In the genomic region with DNA sequence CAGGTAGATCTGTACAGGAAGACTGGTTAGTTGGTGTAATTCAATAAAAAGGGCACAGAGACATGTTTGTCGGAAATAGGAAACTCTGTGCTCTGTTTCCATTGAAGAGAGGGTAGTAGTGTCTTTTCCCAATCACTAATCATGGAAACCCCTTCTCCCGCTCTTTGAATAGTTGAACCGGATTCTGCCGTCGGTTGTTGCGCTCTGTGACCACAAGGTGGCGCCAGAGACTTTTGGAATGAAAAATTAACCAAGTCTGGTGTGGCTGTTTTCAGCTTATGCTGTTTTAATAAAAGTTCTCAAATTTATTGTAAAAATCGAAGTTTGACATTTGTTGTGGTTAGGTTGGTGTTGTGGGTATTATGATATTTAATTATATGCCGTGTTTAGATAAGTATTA, we compare ENCODE assay signal across 8 mouse cellular contexts. TPM values are rescaled to one million over a fixed set of nuclear protein-coding genes. Genes with fewer than 3 reads are reported as not detected.
DNase-seq lines count a peak whose midpoint lies in the region; ATAC-seq and TF ChIP-seq lines count a peak whose summit lies in the region.
"Had no signal": no experiment of that assay in that cellular context is flagged by ENCODE, and none has a peak within 500 bp of the region (broad histone marks: within the 10 kb centered on the region; RNA-seq: fewer than 3 reads in every experiment).

No protein-coding gene starts in this region.

- ATAC-seq in forebrain, postnatal 0 days, result peak; percentile 36; the same call in 1 of the 2 replicates

- peak; percentile 23 for DNase-seq in CD4-positive helper T cell, adult 2 months (ENCODE audit: low read depth, low spot score)
- DNase-seq in c-Kit-positive CD71-positive TER-119-positive erythroid progenitor cells, embryonic 14.5 days (ENCODE audit: low spot score), result peak; percentile 34
- DNase-seq in forebrain, postnatal 0 days, result peak; percentile 91
- DNase-seq in layer of hippocampus, adult 2 months (ENCODE audit: low spot score in 2 of 2), result peak; percentile 22 to 72
- DNase-seq in lung, postnatal 14 days, result peak; percentile 67
- peak; percentile 66 for DNase-seq in right cerebral cortex, postnatal 14 days

- no peak overlapping the region for H3K9ac ChIP-seq in forebrain, postnatal 0 days
- H3K9ac ChIP-seq: hindbrain, embryonic 15.5 days had no signal

- no peaks in the 10 kb centered on the region; the same call in 1 of the 2 replicates for H3K4me1 ChIP-seq in E14TG2a.4 (replicated peaks; ENCODE audit: low read depth, low read length)
- H3K4me1 ChIP-seq in forebrain, postnatal 0 days (ENCODE audit: insufficient read depth), result no peaks in the 10 kb centered on the region
- H3K4me1 ChIP-seq: hindbrain, embryonic 15.5 days had no signal

- 2% methylated on average over 9 of the region's 9 CpGs for WGBS in forebrain, postnatal 0 days

- peaks cover 17% of the 10 kb centered on the region for H3K27me3 ChIP-seq in E14TG2a.4 (ENCODE audit: insufficient read depth, low read length)
- H3K27me3 ChIP-seq in forebrain, postnatal 0 days (ENCODE audit: insufficient read depth, low read length), result no peaks in the 10 kb centered on the region
- H3K27me3 ChIP-seq: hindbrain, embryonic 15.5 days had no signal

- H3K9me3 ChIP-seq in E14TG2a.4 (ENCODE audit: low read length), result no peaks in the 10 kb centered on the region
- no peaks in the 10 kb centered on the region for H3K9me3 ChIP-seq in forebrain, postnatal 0 days (ENCODE audit: low read length)
- H3K9me3 ChIP-seq: hindbrain, embryonic 15.5 days had no signal

- H3K27ac ChIP-seq in forebrain, postnatal 0 days (ENCODE audit: low read depth, low read length), result no peak overlapping the region
- no peak overlapping the region for H3K27ac ChIP-seq in layer of hippocampus, adult 2 months
- H3K27ac ChIP-seq: hindbrain, embryonic 15.5 days had no signal

- no peak overlapping the region for H3K4me2 ChIP-seq in forebrain, postnatal 0 days (ENCODE audit: low read depth)
- H3K4me2 ChIP-seq: hindbrain, embryonic 15.5 days had no signal

- H3K4me3 ChIP-seq in E14TG2a.4 (replicated peaks; ENCODE audit: low read length), result no peak overlapping the region
- no peak overlapping the region for H3K4me3 ChIP-seq in forebrain, postnatal 0 days (ENCODE audit: low read depth, low read length)
- no peak overlapping the region for H3K4me3 ChIP-seq in layer of hippocampus, adult 2 months
- H3K4me3 ChIP-seq: hindbrain, embryonic 15.5 days had no signal

- TF ChIP-seq CTCF in E14TG2a.4 (conservative IDR thresholded peaks at IDR 0.05; ENCODE audit: low read length), result peak; percentile 95
- TF ChIP-seq CTCF in forebrain, postnatal 0 days (IDR thresholded peaks at IDR 0.05; ENCODE audit: low read depth), result peak; percentile 90
- peak; percentile 99 for TF ChIP-seq CTCF in layer of hippocampus, adult 2 months (conservative IDR thresholded peaks at IDR 0.05)

- no peaks in the 10 kb centered on the region for H3K36me3 ChIP-seq in E14TG2a.4 (ENCODE audit: insufficient read depth, low read length)
- no peaks in the 10 kb centered on the region for H3K36me3 ChIP-seq in forebrain, postnatal 0 days (ENCODE audit: insufficient read depth)
- H3K36me3 ChIP-seq: hindbrain, embryonic 15.5 days had no signal

RNA-seq across cellular contexts. Expression of gene Steap1, which starts 5.9 kb away (rescaled TPM):
- total RNA-seq in forebrain, postnatal 0 days (2014; rRNA removed), result 0.57 TPM in 1 of 2 replicates, not detected in the other
- polyA plus RNA-seq in forebrain, postnatal 0 days (2015; fragmentation: Nextera tagmentation; extraction: Ambion mirVana), result 2.1 and 2.8 TPM in 2 replicates
- under 1 TPM in 1 of 2 experiments, not detected in 1; 0.51 TPM for total RNA-seq in layer of hippocampus, adult 2 months (2021)

Comparison
In these comparisons a context has a peak if more than half of its experiments do, and no peak if none do; other contexts are left out.
1. DNase-seq: peak in every context shown above with its lines; median percentile 91 in forebrain, postnatal 0 days; 67 in lung, postnatal 14 days; 66 in right cerebral cortex, postnatal 14 days; 47 in layer of hippocampus, adult 2 months; 34 in c-Kit-positive CD71-positive TER-119-positive erythroid progenitor cells, embryonic 14.5 days; 23 in CD4-positive helper T cell, adult 2 months.